27 mouse cellular contexts compared by ENCODE assay signal in genomic region chr16:22911986-22912385, GRCm38 (mm10). TPM values are rescaled to one million over a fixed set of nuclear protein-coding genes. Genes with fewer than 3 reads are reported as not detected.
A peak's percentile ranks its signal among the peaks of the same experiment; 100 is the strongest.
DNase-seq lines count a peak whose midpoint lies in the region; ATAC-seq lines count a peak whose summit lies in the region.
"Had no signal": no experiment of that assay in that cellular context is flagged by ENCODE, and none has a peak within 500 bp of the region (broad histone marks: within the 10 kb centered on the region; RNA-seq: fewer than 3 reads in every experiment).

No protein-coding gene starts in this region.

- no peaks in the 10 kb centered on the region for H3K9me3 ChIP-seq in hindbrain, embryonic 13.5 days
- no peaks in the 10 kb centered on the region for H3K9me3 ChIP-seq in limb, embryonic 10.5 days (replicated peaks)
- H3K9me3 ChIP-seq: embryonic facial prominence, embryonic 10.5 days; liver, embryonic 13.5 days had no signal

- WGBS in hindbrain, embryonic 13.5 days: 81% methylated on average over 3 of the region's 3 CpGs
- WGBS in limb, embryonic 10.5 days: 86% methylated on average over 3 of the region's 3 CpGs

- DNase-seq in gastrocnemius, postnatal 25 days: peak; percentile 27
- DNase-seq in gastrocnemius, adult 8-10 months (ENCODE audit: low spot score in 2 of 2): no peak
- peak; percentile 12 to 17 for DNase-seq in left cerebral cortex, adult 18-20 months (ENCODE audit: low spot score in 2 of 2)
- no peak for DNase-seq in left cerebral cortex, adult 11 months (ENCODE audit: low spot score)
- DNase-seq in right cerebral cortex, postnatal 25 days: peak; percentile 14
- DNase-seq in right cerebral cortex, postnatal 10 days (ENCODE audit: low spot score in 2 of 2): no peak
- DNase-seq in limb, embryonic 10.5 days (ENCODE audit: low spot score): no peak
- DNase-seq: adrenal gland, postnatal 14 days; cerebellum, adult 11-12 months; cerebellum, postnatal 36 days; gastrocnemius, postnatal 10 days; kidney, adult 2 months; kidney, postnatal 36 days; liver, embryonic 13.5 days; thymus, postnatal 25 days had no signal

- no peak for ATAC-seq in hindbrain, embryonic 13.5 days (ENCODE audit: low FRiP score)
- ATAC-seq: activated CD4-positive, CD25-positive, alpha-beta regulatory T cell, adult 4 months; forebrain, embryonic 14.5 days; hindbrain, postnatal 0 days; Patski had no signal

- no peak overlapping the region for H3K4me3 ChIP-seq in hindbrain, embryonic 13.5 days
- no peak overlapping the region for H3K4me3 ChIP-seq in limb, embryonic 10.5 days
- H3K4me3 ChIP-seq: embryonic facial prominence, embryonic 10.5 days; liver, embryonic 13.5 days; neural tube, embryonic 12.5 days had no signal

- H3K36me3 ChIP-seq in hindbrain, embryonic 13.5 days: no peaks in the 10 kb centered on the region
- H3K36me3 ChIP-seq in limb, embryonic 10.5 days: no peaks in the 10 kb centered on the region
- H3K36me3 ChIP-seq: embryonic facial prominence, embryonic 10.5 days; liver, embryonic 13.5 days; neural tube, embryonic 12.5 days had no signal

- H3K4me1 ChIP-seq in hindbrain, embryonic 13.5 days (replicated peaks): no peaks in the 10 kb centered on the region
- no peaks in the 10 kb centered on the region for H3K4me1 ChIP-seq in limb, embryonic 10.5 days
- H3K4me1 ChIP-seq: embryonic facial prominence, embryonic 10.5 days; liver, embryonic 13.5 days; neural tube, embryonic 12.5 days had no signal

- H3K27me3 ChIP-seq in hindbrain, embryonic 13.5 days: no peaks in the 10 kb centered on the region
- no peaks in the 10 kb centered on the region for H3K27me3 ChIP-seq in limb, embryonic 10.5 days (ENCODE audit: low read depth, poor library complexity, severe bottlenecking)
- H3K27me3 ChIP-seq: liver, embryonic 13.5 days; neural tube, embryonic 12.5 days; Patski had no signal

- H3K9ac ChIP-seq in hindbrain, embryonic 13.5 days: no peak overlapping the region
- H3K9ac ChIP-seq: liver, embryonic 13.5 days; neural tube, embryonic 12.5 days had no signal

- H3K27ac ChIP-seq in hindbrain, embryonic 13.5 days: no peak overlapping the region
- H3K27ac ChIP-seq in limb, embryonic 10.5 days: no peak overlapping the region
- H3K27ac ChIP-seq: embryonic facial prominence, embryonic 10.5 days; hindbrain, postnatal 0 days; liver, embryonic 13.5 days; neural tube, embryonic 12.5 days had no signal

- H3K4me2 ChIP-seq in hindbrain, embryonic 13.5 days: no peak overlapping the region
- H3K4me2 ChIP-seq: liver, embryonic 13.5 days; neural tube, embryonic 12.5 days had no signal

RNA-seq across cellular contexts. Expression of gene Fetub, which starts 6.1 kb away (rescaled TPM):
- not detected for total RNA-seq in gastrocnemius, postnatal 25 days (2021)
- total RNA-seq in gastrocnemius, adult 8-10 months (2022): under 1 TPM in 1 of 4 experiments, not detected in 3; 0.62 TPM
- not detected for total RNA-seq in left cerebral cortex, adult 18-20 months (2021)
- not detected in 2 replicates for polyA plus RNA-seq in hindbrain, embryonic 13.5 days (2015; fragmentation: Nextera tagmentation; extraction: Ambion mirVana)
- not detected in 2 replicates for polyA plus RNA-seq in limb, embryonic 10.5 days (2016; fragmentation: Nextera tagmentation; extraction: Ambion mirVana)
- total RNA-seq: hindbrain, postnatal 0 days; monocyte, adult 5-6 weeks had no signal
- polyA plus RNA-seq: activated CD4-positive, CD25-positive, alpha-beta regulatory T cell, adult 4 months; embryonic facial prominence, embryonic 10.5 days; forebrain, embryonic 14.5 days; heart, postnatal 0 days; limb, embryonic 11.5 days; lung, embryonic 16.5 days; neural tube, embryonic 12.5 days had no signal

RNA-seq across cellular contexts. Expression of gene Ahsg, which starts 20.9 kb away (rescaled TPM):
- total RNA-seq in gastrocnemius, postnatal 25 days (2021): not detected
- total RNA-seq in gastrocnemius, adult 8-10 months (2022): 1 to 10 TPM in 1 of 4 experiments, not detected in 3; 3.5 TPM
- total RNA-seq in left cerebral cortex, adult 18-20 months (2021): not detected
- 0.23 TPM in 1 of 2 replicates, not detected in the other for polyA plus RNA-seq in hindbrain, embryonic 13.5 days (2015; fragmentation: Nextera tagmentation; extraction: Ambion mirVana)
- not detected in 2 replicates for polyA plus RNA-seq in limb, embryonic 10.5 days (2016; fragmentation: Nextera tagmentation; extraction: Ambion mirVana)
- total RNA-seq: hindbrain, postnatal 0 days; monocyte, adult 5-6 weeks had no signal
- polyA plus RNA-seq: activated CD4-positive, CD25-positive, alpha-beta regulatory T cell, adult 4 months; C2C12; embryonic facial prominence, embryonic 10.5 days; forebrain, embryonic 14.5 days; hindbrain, postnatal 0 days; kidney, adult 2 months; limb, embryonic 11.5 days; Patski had no signal

RNA-seq across cellular contexts. Expression of gene Hrg, which starts 38.9 kb away (rescaled TPM):
- not detected for total RNA-seq in gastrocnemius, postnatal 25 days (2021)
- not detected for total RNA-seq in gastrocnemius, adult 8-10 months (2022)
- total RNA-seq in left cerebral cortex, adult 18-20 months (2021): not detected
- polyA plus RNA-seq in hindbrain, embryonic 13.5 days (2015; fragmentation: Nextera tagmentation; extraction: Ambion mirVana): 0.22 TPM in 1 of 2 replicates, not detected in the other
- polyA plus RNA-seq in limb, embryonic 10.5 days (2016; fragmentation: Nextera tagmentation; extraction: Ambion mirVana): not detected in 2 replicates
- total RNA-seq: hindbrain, postnatal 0 days; monocyte, adult 5-6 weeks had no signal
- polyA plus RNA-seq: activated CD4-positive, CD25-positive, alpha-beta regulatory T cell, adult 4 months; C2C12; forebrain, embryonic 14.5 days; heart, postnatal 0 days; hindbrain, postnatal 0 days; limb, embryonic 11.5 days; lung, embryonic 16.5 days; neural tube, embryonic 12.5 days; Patski had no signal

RNA-seq across cellular contexts. Expression of gene Dnajb11, which starts 54.3 kb away (rescaled TPM):
- total RNA-seq in gastrocnemius, postnatal 25 days (2021): 10 to 100 TPM; 38.8 to 44.2 TPM
- 10 to 100 TPM; 35.9 to 41.6 (median 37.0) TPM for total RNA-seq in gastrocnemius, adult 8-10 months (2022)
- total RNA-seq in left cerebral cortex, adult 18-20 months (2021): 10 to 100 TPM; 67.1 to 67.8 TPM
- polyA plus RNA-seq in hindbrain, embryonic 13.5 days (2015; fragmentation: Nextera tagmentation; extraction: Ambion mirVana): 98.9 and 101 TPM in 2 replicates
- polyA plus RNA-seq in limb, embryonic 10.5 days (2016; fragmentation: Nextera tagmentation; extraction: Ambion mirVana): 98.1 and 106 TPM in 2 replicates

RNA-seq across cellular contexts. Expression of gene Tbccd1, which starts 54.5 kb away (rescaled TPM):
- 1 to 10 TPM; 5.4 to 6.8 TPM for total RNA-seq in gastrocnemius, postnatal 25 days (2021)
- 1 to 10 TPM; 7.3 to 8.4 (median 7.9) TPM for total RNA-seq in gastrocnemius, adult 8-10 months (2022)
- total RNA-seq in left cerebral cortex, adult 18-20 months (2021): 10 to 100 TPM; 14.3 to 14.9 TPM
- 23.5 and 24.0 TPM in 2 replicates for polyA plus RNA-seq in hindbrain, embryonic 13.5 days (2015; fragmentation: Nextera tagmentation; extraction: Ambion mirVana)
- 36.2 and 37.1 TPM in 2 replicates for polyA plus RNA-seq in limb, embryonic 10.5 days (2016; fragmentation: Nextera tagmentation; extraction: Ambion mirVana)

Comparison
In these comparisons a context has a peak if more than half of its experiments do, and no peak if none do; other contexts are left out.
1. DNase-seq: peak in gastrocnemius, postnatal 25 days (single experiment), left cerebral cortex, adult 18-20 months (2 of 2) and right cerebral cortex, postnatal 25 days (single experiment); none in gastrocnemius, adult 8-10 months (0 of 2), left cerebral cortex, adult 11 months (single experiment), right cerebral cortex, postnatal 10 days (0 of 2) and limb, embryonic 10.5 days (single experiment).